Mouse (Mus musculus): ENCODE results near the gene Srd5a1. TPM values are rescaled to one million over a fixed set of nuclear protein-coding genes. Genes with fewer than 3 reads are reported as not detected.

Srd5a1 gene
- total and polyA plus RNA-seq, 2 experiments: 41.9 to 86.4 TPM

DNA sequence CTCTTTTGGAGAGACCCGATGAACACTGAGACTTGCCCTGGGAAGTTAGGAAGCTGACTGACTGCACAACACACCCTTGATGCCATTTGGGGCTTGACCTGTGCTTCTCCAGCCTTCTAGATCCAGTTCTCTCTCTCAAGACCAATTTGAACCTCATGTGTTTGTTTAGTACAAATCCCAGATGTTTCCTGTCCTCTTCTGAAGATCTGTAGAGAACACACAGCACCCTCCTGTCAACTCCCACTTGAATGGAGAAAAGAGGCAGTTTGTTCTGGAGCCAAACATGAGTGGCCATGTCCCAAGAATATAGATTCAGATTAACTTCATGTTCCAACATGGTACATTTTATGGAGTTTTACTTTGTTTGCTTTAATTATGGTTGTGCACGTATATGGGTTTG lies 32.7 kb upstream of the Srd5a1 start:
- Histone ChIP-seq H3K4me3 (ENCODE audit: insufficient read depth, low read depth, low read length) (no peak overlapping the region), H3K27ac (replicated peaks; ENCODE audit: insufficient read depth, low read depth, low read length) (peak overlapping the region; percentile 99), H3K79me2 (ENCODE audit: control insufficient read depth, insufficient read depth, low read length) (no peaks in the 10 kb centered on the region; the same call in 1 of the 2 replicates), H3K9ac (ENCODE audit: low read depth, low read length) (no peak overlapping the region), H3K27me3 (ENCODE audit: control insufficient read depth, insufficient read depth, low read length) (no peaks in the 10 kb centered on the region), H3K4me1 (ENCODE audit: control insufficient read depth, insufficient read depth, low read length) (peaks cover 33% of the 10 kb centered on the region), H3K36me3 (ENCODE audit: control insufficient read depth, insufficient read depth, low read length) (no peaks in the 10 kb centered on the region)
- no peak for DNase-seq (ENCODE audit: extremely low read depth, low read depth, low spot score)
- WGBS: 67% methylated on average over 2 of the region's 2 CpGs
- no peak for TF ChIP-seq POLR2A (IDR thresholded peaks at IDR 0.05; ENCODE audit: extremely low read depth, insufficient read depth, low read length)
- TF ChIP-seq CTCF (IDR thresholded peaks at IDR 0.05; ENCODE audit: low read depth, low read length): no peak

DNA sequence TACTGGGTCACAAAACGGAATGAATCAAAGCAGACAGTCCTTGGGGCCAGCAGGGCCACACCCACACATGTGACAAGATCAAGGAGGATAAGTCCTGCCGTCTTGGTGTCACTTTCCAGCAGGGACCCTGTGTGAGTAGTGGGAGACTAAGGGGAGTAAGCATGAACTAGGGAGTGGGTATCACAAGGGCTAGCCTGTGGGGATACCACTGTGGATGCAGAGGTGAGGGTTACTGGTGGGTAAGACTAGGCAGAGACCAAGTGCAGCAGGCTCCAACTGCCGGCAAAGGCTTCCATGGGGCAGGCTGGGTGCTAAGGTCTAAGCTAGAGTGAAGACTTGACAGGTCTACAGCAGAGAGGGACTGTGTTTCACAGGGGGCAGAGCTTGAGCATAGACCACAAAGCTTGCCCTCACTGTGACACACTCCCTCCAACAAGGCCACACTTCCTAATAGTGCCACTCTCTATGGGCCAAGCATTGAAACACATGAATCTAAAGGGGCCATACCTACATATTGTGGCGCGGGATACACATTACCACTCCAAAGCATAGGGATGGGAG lies 31.5 kb upstream of the Srd5a1 start:
- Histone ChIP-seq H3K9ac (ENCODE audit: low read depth, low read length) (no peak overlapping the region), H3K27ac (replicated peaks; ENCODE audit: insufficient read depth, low read depth, low read length) (peak overlapping the region; percentile 99), H3K4me1 (ENCODE audit: control insufficient read depth, insufficient read depth, low read length) (peaks cover 36% of the 10 kb centered on the region), H3K4me3 (ENCODE audit: insufficient read depth, low read depth, low read length) (no peak overlapping the region), H3K79me2 (ENCODE audit: control insufficient read depth, insufficient read depth, low read length) (no peaks in the 10 kb centered on the region; the same call in 1 of the 2 replicates), H3K27me3 (ENCODE audit: control insufficient read depth, insufficient read depth, low read length) (no peaks in the 10 kb centered on the region), H3K36me3 (ENCODE audit: control insufficient read depth, insufficient read depth, low read length) (no peaks in the 10 kb centered on the region)
- TF ChIP-seq POLR2A (IDR thresholded peaks at IDR 0.05; ENCODE audit: extremely low read depth, insufficient read depth, low read length) (no peak), CTCF (IDR thresholded peaks at IDR 0.05; ENCODE audit: low read depth, low read length) (no peak)
- DNase-seq (ENCODE audit: extremely low read depth, low read depth, low spot score): no peak
- WGBS: 68% methylated on average over 5 of the region's 5 CpGs

GRCm38 (mm10) chr13:69641017-69641416 lies 29.8 kb upstream of the Srd5a1 start:
- peak overlapping the region; percentile 91 for H3K27ac ChIP-seq (replicated peaks; ENCODE audit: insufficient read depth, low read depth, low read length)
- 72% methylated on average over 3 of the region's 3 CpGs for WGBS
- H3K79me2 ChIP-seq (ENCODE audit: control insufficient read depth, insufficient read depth, low read length): no peaks in the 10 kb centered on the region
- no peak for DNase-seq (ENCODE audit: extremely low read depth, low read depth, low spot score)
- H3K36me3 ChIP-seq (ENCODE audit: control insufficient read depth, insufficient read depth, low read length): no peaks in the 10 kb centered on the region
- no peak overlapping the region for H3K4me3 ChIP-seq (ENCODE audit: insufficient read depth, low read depth, low read length)
- H3K4me1 ChIP-seq (ENCODE audit: control insufficient read depth, insufficient read depth, low read length): peaks cover 50% of the 10 kb centered on the region
- TF ChIP-seq CTCF (IDR thresholded peaks at IDR 0.05; ENCODE audit: low read depth, low read length) (no peak), POLR2A (IDR thresholded peaks at IDR 0.05; ENCODE audit: extremely low read depth, insufficient read depth, low read length) (no peak)
- peak overlapping the region; percentile 5; the same call in 1 of the 2 replicates for H3K9ac ChIP-seq (ENCODE audit: low read depth, low read length)
- no peaks in the 10 kb centered on the region for H3K27me3 ChIP-seq (ENCODE audit: control insufficient read depth, insufficient read depth, low read length)

GRCm38 (mm10) chr13:69640541-69640940 lies 29.3 kb upstream of the Srd5a1 start:
- Histone ChIP-seq H3K36me3 (ENCODE audit: control insufficient read depth, insufficient read depth, low read length) (peaks cover 2% of the 10 kb centered on the region; the same call in 1 of the 2 replicates), H3K79me2 (ENCODE audit: control insufficient read depth, insufficient read depth, low read length) (no peaks in the 10 kb centered on the region), H3K4me3 (ENCODE audit: insufficient read depth, low read depth, low read length) (no peak overlapping the region), H3K4me1 (ENCODE audit: control insufficient read depth, insufficient read depth, low read length) (peaks cover 50% of the 10 kb centered on the region), H3K9ac (ENCODE audit: low read depth, low read length) (no peak overlapping the region), H3K27ac (replicated peaks; ENCODE audit: insufficient read depth, low read depth, low read length) (peak overlapping the region; percentile 91), H3K27me3 (ENCODE audit: control insufficient read depth, insufficient read depth, low read length) (no peaks in the 10 kb centered on the region)
- TF ChIP-seq POLR2A (IDR thresholded peaks at IDR 0.05; ENCODE audit: extremely low read depth, insufficient read depth, low read length): no peak
- TF ChIP-seq CTCF (IDR thresholded peaks at IDR 0.05; ENCODE audit: low read depth, low read length): no peak
- DNase-seq (ENCODE audit: extremely low read depth, low read depth, low spot score): peak; percentile 84
- WGBS: 23% methylated on average over 4 of the region's 4 CpGs

- no peak for DNase-seq (ENCODE audit: extremely low read depth, low read depth, low spot score)
- peak overlapping the region; percentile 4 for H3K4me3 ChIP-seq (ENCODE audit: insufficient read depth, low read depth, low read length)
- TF ChIP-seq CTCF (IDR thresholded peaks at IDR 0.05; ENCODE audit: low read depth, low read length): no peak
- H3K9ac ChIP-seq (ENCODE audit: low read depth, low read length): peak overlapping the region; percentile 45
- 63% methylated on average over 4 of the region's 4 CpGs for WGBS
- peaks cover 7% of the 10 kb centered on the region; the same call in 1 of the 2 replicates for H3K36me3 ChIP-seq (ENCODE audit: control insufficient read depth, insufficient read depth, low read length)
- no peaks in the 10 kb centered on the region for H3K79me2 ChIP-seq (ENCODE audit: control insufficient read depth, insufficient read depth, low read length)
- H3K27ac ChIP-seq (replicated peaks; ENCODE audit: insufficient read depth, low read depth, low read length): peak overlapping the region; percentile 86
- peaks cover 50% of the 10 kb centered on the region for H3K4me1 ChIP-seq (ENCODE audit: control insufficient read depth, insufficient read depth, low read length)
- H3K27me3 ChIP-seq (ENCODE audit: control insufficient read depth, insufficient read depth, low read length): no peaks in the 10 kb centered on the region
These were observed 28.9 kb upstream of the Srd5a1 start for GRCm38 (mm10) chr13:69640126-69640525.

DNA sequence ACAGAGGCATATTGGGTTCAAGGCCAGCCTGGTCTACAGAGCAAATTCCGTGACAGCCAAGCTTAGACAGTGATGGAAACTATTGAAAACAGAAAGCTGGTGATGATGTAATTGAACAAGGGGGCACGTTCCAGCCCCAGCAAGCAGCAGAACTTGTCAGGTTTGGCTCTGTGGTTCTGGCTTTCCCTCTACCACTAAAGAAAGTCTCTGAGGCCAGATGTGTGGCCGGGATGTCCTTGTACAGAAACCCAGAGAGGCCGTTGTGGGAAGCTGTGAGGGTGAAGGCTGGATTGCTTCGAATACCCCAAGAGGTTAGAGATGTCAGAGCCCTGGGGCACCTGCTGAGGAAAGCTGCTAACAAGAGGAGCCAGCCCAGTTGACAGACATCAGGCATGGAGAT lies 28.0 kb upstream of the Srd5a1 start:
- 54% methylated on average over 5 of the region's 5 CpGs for WGBS
- peak overlapping the region; percentile 98 for H3K27ac ChIP-seq (replicated peaks; ENCODE audit: insufficient read depth, low read depth, low read length)
- peak overlapping the region; percentile 58; the same call in 1 of the 2 replicates for H3K9ac ChIP-seq (ENCODE audit: low read depth, low read length)
- no peaks in the 10 kb centered on the region for H3K27me3 ChIP-seq (ENCODE audit: control insufficient read depth, insufficient read depth, low read length)
- H3K36me3 ChIP-seq (ENCODE audit: control insufficient read depth, insufficient read depth, low read length): peaks cover 11% of the 10 kb centered on the region; the same call in 1 of the 2 replicates
- H3K79me2 ChIP-seq (ENCODE audit: control insufficient read depth, insufficient read depth, low read length): no peaks in the 10 kb centered on the region
- DNase-seq (ENCODE audit: extremely low read depth, low read depth, low spot score): peak; percentile 59
- H3K4me3 ChIP-seq (ENCODE audit: insufficient read depth, low read depth, low read length): peak overlapping the region; percentile 23
- H3K4me1 ChIP-seq (ENCODE audit: control insufficient read depth, insufficient read depth, low read length): peaks cover 47% of the 10 kb centered on the region
- TF ChIP-seq POLR2A (IDR thresholded peaks at IDR 0.05; ENCODE audit: extremely low read depth, insufficient read depth, low read length): no peak
- TF ChIP-seq CTCF (IDR thresholded peaks at IDR 0.05; ENCODE audit: low read depth, low read length): no peak
